Mouse (Mus musculus): Measurements from ENCODE around the gene Stat5b.
"Not testable (repeated sequence)": the region's sequence is repeated elsewhere in the genome, so short reads cannot be mapped to it uniquely, and the experiment has no call there.

The Stat5b gene

GRCm38 (mm10) chr11:100816801-100817200, 33.7 kb downstream of the Stat5b start:
- no peak for DNase-seq (ENCODE audit: extremely low spot score)

- DNase-seq (ENCODE audit: extremely low spot score): no peak
Observed at GRCm38 (mm10) chr11:100816342-100816741, 34.2 kb downstream of the Stat5b start.

- no peak for DNase-seq (ENCODE audit: extremely low spot score)
Observed at GRCm38 (mm10) chr11:100814498-100814897, 36.0 kb downstream of the Stat5b start.

GRCm38 (mm10) chr11:100811132-100811531, 39.4 kb downstream of the Stat5b start:
- DNase-seq (ENCODE audit: extremely low spot score): no peak

- no peak for DNase-seq (ENCODE audit: extremely low spot score)
Observed at GRCm38 (mm10) chr11:100810516-100810915, 40.0 kb downstream of the Stat5b start.

GRCm38 (mm10) chr11:100806380-100807305, 43.9 kb downstream of the Stat5b start:
- no peak for DNase-seq (ENCODE audit: extremely low spot score)

GRCm38 (mm10) chr11:100805535-100805934, 45.0 kb downstream of the Stat5b start:
- DNase-seq (ENCODE audit: extremely low spot score): no peak

GRCm38 (mm10) chr11:100804409-100804808, 46.1 kb downstream of the Stat5b start:
- DNase-seq (ENCODE audit: extremely low spot score): no peak

GRCm38 (mm10) chr11:100799426-100799825, 51.1 kb downstream of the Stat5b start:
- no peak for DNase-seq (ENCODE audit: extremely low spot score)

GRCm38 (mm10) chr11:100796585-100796984, 53.9 kb downstream of the Stat5b start:
- no peak for DNase-seq (ENCODE audit: extremely low spot score)

- no peak for DNase-seq (ENCODE audit: extremely low spot score)
Observed at GRCm38 (mm10) chr11:100795386-100795785, 55.1 kb downstream of the Stat5b start.

- DNase-seq (ENCODE audit: extremely low spot score): no peak
Observed at GRCm38 (mm10) chr11:100791457-100792049, 59.0 kb downstream of the Stat5b start.

GRCm38 (mm10) chr11:100790644-100791043, 59.9 kb downstream of the Stat5b start:
- DNase-seq (ENCODE audit: extremely low spot score): not testable (repeated sequence)

GRCm38 (mm10) chr11:100789702-100790101, 60.8 kb downstream of the Stat5b start:
- no peak for DNase-seq (ENCODE audit: extremely low spot score)

- DNase-seq (ENCODE audit: extremely low spot score): no peak
Observed at GRCm38 (mm10) chr11:100785774-100786173, 64.8 kb downstream of the Stat5b start.

GRCm38 (mm10) chr11:100784286-100784685, 66.2 kb downstream of the Stat5b start:
- no peak for DNase-seq (ENCODE audit: extremely low spot score)

GRCm38 (mm10) chr11:100782568-100782967, 68.0 kb downstream of the Stat5b start:
- DNase-seq (ENCODE audit: extremely low spot score): no peak

- DNase-seq (ENCODE audit: extremely low spot score): no peak
Observed at GRCm38 (mm10) chr11:100781763-100782475, 68.6 kb downstream of the Stat5b start.

- no peak for DNase-seq (ENCODE audit: extremely low spot score)
Observed at GRCm38 (mm10) chr11:100780247-100780646, 70.3 kb downstream of the Stat5b start.

- no peak for DNase-seq (ENCODE audit: extremely low spot score)
Observed at GRCm38 (mm10) chr11:100778069-100778468, 72.5 kb downstream of the Stat5b start.

- no peak for DNase-seq (ENCODE audit: extremely low spot score)
Observed at GRCm38 (mm10) chr11:100775921-100776320, 74.6 kb downstream of the Stat5b start.

GRCm38 (mm10) chr11:100774261-100774660, 76.3 kb downstream of the Stat5b start:
- no peak for DNase-seq (ENCODE audit: extremely low spot score)

All from embryo, embryonic 9.5 days (tissue).